Mouse (Mus musculus) spleen, adult 2 months (tissue): ENCODE results near the gene Farp1. TPM values are rescaled to one million over a fixed set of nuclear protein-coding genes. Genes with fewer than 3 reads are reported as not detected.

Experiments
- DNase-seq, 2 experiments: peaks; one replicate each; pipeline versions ENCODE4 v3.0.0 to v3.0.0-alpha.2; 2012 to 2021; ENCODE audit warnings: low spot score in 2 of 2, low read depth in 1 of 2
- H3K27ac ChIP-seq: fragments of 200-500 bp; 2 replicates; pipeline ENCODE4 v1.5.1; 2012; ENCODE audit warnings: low read length, inconsistent platforms; ENCODE audit not compliant: insufficient read depth
- H3K27me3 ChIP-seq: fragments of 200-500 bp; 2 replicates; pipeline ENCODE4 v1.6.1; 2012; ENCODE audit warnings: mild to moderate bottlenecking, moderate library complexity, low read length, inconsistent platforms; ENCODE audit not compliant: control insufficient read depth, insufficient read depth
- H3K36me3 ChIP-seq: fragments of 200-500 bp; 2 replicates; pipeline ENCODE4 v1.6.1; 2012; ENCODE audit warnings: mild to moderate bottlenecking, low read length, inconsistent platforms; ENCODE audit not compliant: control insufficient read depth, insufficient read depth
- H3K4me1 ChIP-seq: fragments of 200-500 bp; 2 replicates; pipeline ENCODE4 v1.6.1; 2011; ENCODE audit warnings: inconsistent platforms; ENCODE audit not compliant: control insufficient read depth, insufficient read depth, insufficient read length
- H3K4me3 ChIP-seq: fragments of 200-500 bp; 2 replicates; pipeline ENCODE4 v1.5.1; 2011; ENCODE audit warnings: mild to moderate bottlenecking, inconsistent platforms; ENCODE audit not compliant: insufficient read depth, insufficient read length; ENCODE audit errors: extremely low read depth
- CTCF ChIP-seq: fragments of 200-500 bp; IDR thresholded peaks from 2 replicates; pipeline ENCODE4 v1.5.1; 2011; ENCODE audit warnings: mild to moderate bottlenecking, inconsistent platforms; ENCODE audit not compliant: insufficient read depth, insufficient read length, insufficient replicate concordance; ENCODE audit errors: extremely low read depth
- POLR2A ChIP-seq: fragments of 200-500 bp; IDR thresholded peaks from 2 replicates; pipeline ENCODE4 v1.6.1; 2011; ENCODE audit warnings: low read depth, low read length, inconsistent platforms
- WGBS: fragments of 180-500 bp; shearing (Covaris S2); methylation state at CpG from one replicate; pipeline ENCODE4 v1.1.7; 2018; 5-methylcytosine and 5-hydroxymethylcytosine counted together
- polyA plus RNA-seq: library from polyadenylated mRNA; depleted of rRNA; stranded (reverse); fragments of >200 nt; gene quantifications from 2 replicates; pipeline ENCODE4 v1.2.3, GENCODE M21; 2012

Gene Farp1
- polyA plus RNA-seq, 1 experiment: 3.0 TPM

GRCm38 (mm10) chr14:121162822-121163221 lies 127.8 kb downstream of the Farp1 start:
- Histone ChIP-seq H3K27me3 (no peaks in the 10 kb centered on the region), H3K4me1 (no peaks in the 10 kb centered on the region; the same call in 1 of the 2 replicates), H3K27ac (no peak overlapping the region), H3K4me3 (no peak overlapping the region), H3K36me3 (no peaks in the 10 kb centered on the region)
- TF ChIP-seq POLR2A (no peak), CTCF (no peak)
- WGBS: 92% methylated on average over 2 of the region's 2 CpGs
- DNase-seq: no peak

- no peaks in the 10 kb centered on the region for H3K36me3 ChIP-seq
- 71% methylated on average over 1 of the region's 1 CpGs for whole genome bisulfite sequencing
- no peak for TF ChIP-seq CTCF
- TF ChIP-seq POLR2A: no peak
- no peak overlapping the region for H3K4me3 ChIP-seq
- DNase-seq: no peak
- no peaks in the 10 kb centered on the region; the same call in 1 of the 2 replicates for H3K4me1 ChIP-seq
- no peaks in the 10 kb centered on the region for H3K27me3 ChIP-seq
- H3K27ac ChIP-seq: no peak overlapping the region
These were observed 129.9 kb downstream of the Farp1 start for GRCm38 (mm10) chr14:121164866-121165265.

- Histone ChIP-seq H3K4me3 (no peak overlapping the region), H3K27ac (no peak overlapping the region), H3K4me1 (no peaks in the 10 kb centered on the region; the same call in 1 of the 2 replicates), H3K36me3 (no peaks in the 10 kb centered on the region), H3K27me3 (no peaks in the 10 kb centered on the region)
- TF ChIP-seq CTCF (no peak), POLR2A (no peak)
- DNase-seq: no peak
- 77% methylated on average over 6 of the region's 6 CpGs for WGBS
These were observed 130.5 kb downstream of the Farp1 start for GRCm38 (mm10) chr14:121165408-121166037.

- TF ChIP-seq POLR2A (no peak), CTCF (no peak)
These were observed 131.0 kb downstream of the Farp1 start for GRCm38 (mm10) chr14:121166038-121166436.

GRCm38 (mm10) chr14:121168716-121169115 lies 133.7 kb downstream of the Farp1 start:
- Histone ChIP-seq H3K4me3 (no peak overlapping the region), H3K27me3 (no peaks in the 10 kb centered on the region), H3K4me1 (no peaks in the 10 kb centered on the region; the same call in 1 of the 2 replicates), H3K27ac (no peak overlapping the region), H3K36me3 (no peaks in the 10 kb centered on the region)
- no peak for DNase-seq
- 87% methylated on average over 3 of the region's 3 CpGs for WGBS
- TF ChIP-seq CTCF: no peak
- TF ChIP-seq POLR2A: no peak

More at GRCm38 (mm10) chr14:121166038-121166436, 131.0 kb downstream of the Farp1 start:
- DNase-seq: no peak
- H3K4me3 ChIP-seq: no peak overlapping the region
- no peaks in the 10 kb centered on the region for H3K27me3 ChIP-seq
- H3K36me3 ChIP-seq: no peaks in the 10 kb centered on the region
- WGBS: 91% methylated on average over 7 of the region's 7 CpGs
- no peaks in the 10 kb centered on the region; the same call in 1 of the 2 replicates for H3K4me1 ChIP-seq
- no peak overlapping the region for H3K27ac ChIP-seq

- no peak for TF ChIP-seq POLR2A
- no peak for TF ChIP-seq CTCF
- H3K4me1 ChIP-seq: 0 out of 2 replicates have a peak, but pooled peaks cover 2% of the 10 kb centered on the region
- no peaks in the 10 kb centered on the region for H3K36me3 ChIP-seq
- no peak for DNase-seq
- no peak overlapping the region for H3K4me3 ChIP-seq
- H3K27ac ChIP-seq: no peak overlapping the region
- H3K27me3 ChIP-seq: no peaks in the 10 kb centered on the region
- WGBS: 91% methylated on average over 9 of the region's 9 CpGs
These were observed 135.3 kb downstream of the Farp1 start for GRCm38 (mm10) chr14:121170321-121170720.
